Mouse (Mus musculus) embryonic facial prominence, embryonic 14.5 days (tissue): ENCODE results near the gene Pom121l2. TPM values are rescaled to one million over a fixed set of nuclear protein-coding genes. Genes with fewer than 3 reads are reported as not detected.
A peak's percentile ranks its signal among the peaks of the same experiment; 100 is the strongest.

Source experiments
- ATAC-seq: fragments of 200-750 bp; cut with Nextera tagmentation; 2 replicates; pipeline ENCODE4 v1.8.0; 2017; ENCODE audit warnings: low read depth, moderate number of reproducible peaks, moderate TSS enrichment
- DNase-seq: peaks from one replicate; pipeline ENCODE4 v3.0.0-alpha.2; 2015; ENCODE audit warnings: low spot score
- H3K27ac ChIP-seq: fragments of 300-500 bp; sonication (generic); replicated peaks from 2 replicates; pipeline ENCODE4 v1.5.1; 2014; ENCODE audit warnings: low read depth, mild to moderate bottlenecking, low read length, moderate library complexity
- H3K27me3 ChIP-seq: fragments of 300-500 bp; sonication (generic); replicated peaks from 2 replicates; pipeline ENCODE4 v1.6.1; 2014; ENCODE audit warnings: low read length; ENCODE audit not compliant: control insufficient read depth, insufficient read depth
- H3K36me3 ChIP-seq: fragments of 300-500 bp; sonication (generic); 2 replicates; pipeline ENCODE4 v1.6.1; 2014; ENCODE audit warnings: low read length, mixed read lengths; ENCODE audit not compliant: control insufficient read depth, insufficient read depth
- H3K4me1 ChIP-seq: fragments of 300-500 bp; sonication (generic); 2 replicates; pipeline ENCODE4 v1.6.1; 2014; ENCODE audit warnings: antibody characterized with exemption, low read length; ENCODE audit not compliant: control insufficient read depth, insufficient read depth
- H3K4me2 ChIP-seq: fragments of 300-500 bp; sonication (generic); 2 replicates; pipeline ENCODE4 v1.6.1; 2014; ENCODE audit warnings: low read depth, mild to moderate bottlenecking, low read length, moderate library complexity, mixed read lengths
- H3K4me3 ChIP-seq: fragments of 300-500 bp; sonication (generic); 2 replicates; pipeline ENCODE4 v1.5.1; 2014; ENCODE audit warnings: low read depth, mild to moderate bottlenecking, low read length
- H3K9ac ChIP-seq: fragments of 300-500 bp; sonication (generic); 2 replicates; pipeline ENCODE4 v1.6.1; 2014; ENCODE audit warnings: low read depth, mild to moderate bottlenecking, low read length, moderate library complexity, mixed read lengths
- H3K9me3 ChIP-seq: fragments of 300-500 bp; sonication (generic); 2 replicates; pipeline ENCODE4 v1.6.1; 2016; ENCODE audit warnings: low read length; ENCODE audit not compliant: control insufficient read depth
- WGBS: fragments of 180-500 bp; shearing (Covaris S2); extraction: QIAGEN DNeasy Blood & Tissue Kit; methylation state at CpG from one replicate; pipeline ENCODE4 v1.1.7; 2014; 5-methylcytosine and 5-hydroxymethylcytosine counted together
- microRNA-seq: library from miRNA; unstranded; fragments of <30 nt; microRNA quantifications from one replicate; pipeline ENCODE4, GENCODE M21; 2016; ENCODE audit warnings: borderline number of aligned reads
- polyA plus RNA-seq: library from polyadenylated mRNA; unstranded; fragments of >200 nt; fragmentation: Nextera tagmentation; extraction: Ambion mirVana; gene quantifications from 2 replicates; pipeline ENCODE4 v1.2.1, GENCODE M21; 2014

Pom121l2 gene
- polyA plus RNA-seq, 1 experiment from 2014 or later = 0.11 TPM

DNA sequence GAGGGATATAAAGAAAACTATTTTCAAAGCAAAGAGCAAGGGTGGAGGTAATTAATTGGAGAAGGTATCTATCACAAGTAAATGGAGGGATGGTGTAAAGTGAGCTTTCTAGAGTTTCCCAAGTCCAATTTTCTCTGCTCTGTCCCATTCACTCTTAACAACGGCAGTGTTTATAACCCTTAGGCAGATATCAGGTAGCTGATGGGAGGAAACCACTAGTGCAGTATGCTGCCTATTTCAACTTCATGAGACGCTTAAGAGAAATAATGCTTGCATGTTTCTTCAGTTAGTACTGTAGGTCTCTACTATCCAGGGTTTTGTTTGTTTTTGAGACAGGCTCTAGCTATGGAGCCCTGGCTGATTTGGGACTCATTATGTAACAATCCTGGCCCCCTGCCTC is 56.4 kb downstream of the Pom121l2 start:
- Histone ChIP-seq H3K9ac (no peak overlapping the region), H3K27ac (peak overlapping the region; percentile 29; the same call in 1 of the 2 replicates), H3K4me2 (no peak overlapping the region), H3K4me3 (no peak overlapping the region), H3K36me3 (no peaks in the 10 kb centered on the region), H3K4me1 (peaks cover 28% of the 10 kb centered on the region), H3K27me3 (no peaks in the 10 kb centered on the region), H3K9me3 (no peaks in the 10 kb centered on the region)
- ATAC-seq (no peak), DNase-seq (no peak)
- 54% methylated on average over 2 of the region's 2 CpGs for WGBS

Small RNAs within 50 kb of the gene (microRNA-seq; reads per million reads assigned to microRNA genes)
- gene Gm44390 = not detected

Other genes starting within 250 kb of the Pom121l2 start
- 1.2 TPM in 2 replicates for gene Hist1h4j, start 246.1 kb upstream of the Pom121l2 start, polyA plus RNA-seq
- gene Hist1h4k, start 230.7 kb upstream of the Pom121l2 start, polyA plus RNA-seq = 3.8 and 6.2 TPM in 2 replicates
- gene Hist1h2ak, start 227.4 kb upstream of the Pom121l2 start, polyA plus RNA-seq = 5.5 and 8.4 TPM in 2 replicates
- 3.5 and 4.1 TPM in 2 replicates for gene Hist1h2bn, start 227.1 kb upstream of the Pom121l2 start, polyA plus RNA-seq
- 10.0 and 11.8 TPM in 2 replicates for gene Hist1h1b, start 200.6 kb upstream of the Pom121l2 start, polyA plus RNA-seq
- 127 and 141 TPM in 2 replicates for gene Hist1h3i, start 197.8 kb upstream of the Pom121l2 start, polyA plus RNA-seq
- gene Hist1h2an, start 194.0 kb upstream of the Pom121l2 start, polyA plus RNA-seq = 6.0 and 6.4 TPM in 2 replicates
- 0.56 and 0.61 TPM in 2 replicates for gene Hist1h2bp, start 193.7 kb upstream of the Pom121l2 start, polyA plus RNA-seq
- gene Hist1h2bq, start 171.0 kb upstream of the Pom121l2 start, polyA plus RNA-seq = 13.6 and 14.1 TPM in 2 replicates
- gene Hist1h2ao, start 170.7 kb upstream of the Pom121l2 start, polyA plus RNA-seq = not detected in 2 replicates
- gene Hist1h4m, start 169.4 kb upstream of the Pom121l2 start, polyA plus RNA-seq = not detected in 2 replicates
- gene Hist1h4n, start 149.0 kb upstream of the Pom121l2 start, polyA plus RNA-seq = 14.1 and 16.4 TPM in 2 replicates
- gene Hist1h2ap, start 147.7 kb upstream of the Pom121l2 start, polyA plus RNA-seq = 2,692 and 2,964 TPM in 2 replicates
- 13.5 and 14.4 TPM in 2 replicates for gene Hist1h2br, start 147.5 kb upstream of the Pom121l2 start, polyA plus RNA-seq
- gene Zfp184, start 36.1 kb upstream of the Pom121l2 start, polyA plus RNA-seq = 7.6 and 8.9 TPM in 2 replicates
- gene Prss16, start 28.5 kb downstream of the Pom121l2 start, polyA plus RNA-seq = 0.70 and 0.83 TPM in 2 replicates
- gene Hist1h2ah, start 54.4 kb downstream of the Pom121l2 start, polyA plus RNA-seq = 13.1 TPM in 1 of 2 replicates, not detected in the other
- gene Hist1h2bk, start 54.7 kb downstream of the Pom121l2 start, polyA plus RNA-seq = 3.9 and 6.6 TPM in 2 replicates
- gene Hist1h4i, start 60.2 kb downstream of the Pom121l2 start, polyA plus RNA-seq = 11.8 and 13.3 TPM in 2 replicates
- 24.9 and 28.8 TPM in 2 replicates for gene Hist1h2ag, start 61.8 kb downstream of the Pom121l2 start, polyA plus RNA-seq
- 3.4 and 7.4 TPM in 2 replicates for gene Hist1h2bj, start 62.0 kb downstream of the Pom121l2 start, polyA plus RNA-seq
- gene Vmn1r188, start 103.2 kb downstream of the Pom121l2 start, polyA plus RNA-seq = not detected in 2 replicates
- 0.10 TPM in 1 of 2 replicates, not detected in the other for gene Vmn1r189, start 124.6 kb downstream of the Pom121l2 start, polyA plus RNA-seq
- not detected in 2 replicates for gene Vmn1r191, start 202.8 kb downstream of the Pom121l2 start, polyA plus RNA-seq
- gene Vmn1r192, start 209.9 kb downstream of the Pom121l2 start, polyA plus RNA-seq = not detected in 2 replicates
- gene Vmn1r193, start 242.0 kb downstream of the Pom121l2 start, polyA plus RNA-seq = not detected in 2 replicates